Mouse (Mus musculus) liver, embryonic 11.5 days (tissue): ENCODE data around the gene Prg3. TPM values are rescaled to one million over a fixed set of nuclear protein-coding genes. Genes with fewer than 3 reads are reported as not detected.

Experiments used
- ATAC-seq: fragments of 200-750 bp; cut with Nextera tagmentation; replicated peaks from 2 replicates; pipeline ENCODE4 v1.8.0; 2017; ENCODE audit warnings: moderate number of reproducible peaks, mild to moderate bottlenecking, moderate TSS enrichment, moderate library complexity; ENCODE audit not compliant: low FRiP score
- DNase-seq: peaks from one replicate; pipeline ENCODE4 v3.0.0-alpha.2; 2017; ENCODE audit warnings: low spot score
- H3K27ac ChIP-seq: fragments of 300-500 bp; sonication (generic); 2 replicates; pipeline ENCODE4 v1.5.1; 2014; ENCODE audit warnings: mild to moderate bottlenecking, low read depth, low read length, control low read depth
- H3K27me3 ChIP-seq: fragments of 300-500 bp; sonication (generic); replicated peaks from 2 replicates; pipeline ENCODE4 v1.6.1; 2014; ENCODE audit warnings: low read length, mixed read lengths; ENCODE audit not compliant: control insufficient read depth, insufficient read depth
- H3K36me3 ChIP-seq: fragments of 300-500 bp; sonication (generic); 2 replicates; pipeline ENCODE4 v1.6.1; 2014; ENCODE audit warnings: mild to moderate bottlenecking, low read length, moderate library complexity, mixed read lengths; ENCODE audit not compliant: control insufficient read depth, insufficient read depth
- H3K4me1 ChIP-seq: fragments of 300-500 bp; sonication (generic); replicated peaks from 2 replicates; pipeline ENCODE4 v1.6.1; 2014; ENCODE audit warnings: low read length, mixed read lengths; ENCODE audit not compliant: control insufficient read depth, insufficient read depth
- H3K4me2 ChIP-seq: fragments of 300-500 bp; sonication (generic); 2 replicates; pipeline ENCODE4 v1.6.1; 2014; ENCODE audit warnings: mild to moderate bottlenecking, control low read depth, moderate library complexity
- H3K4me3 ChIP-seq: fragments of 300-500 bp; sonication (generic); 2 replicates; pipeline ENCODE4 v1.5.1; 2014; ENCODE audit warnings: low read depth, low read length, control low read depth
- H3K9ac ChIP-seq: fragments of 300-500 bp; sonication (generic); 2 replicates; pipeline ENCODE4 v1.6.1; 2014; ENCODE audit warnings: low read depth, low read length, control low read depth
- H3K9me3 ChIP-seq: fragments of 300-500 bp; sonication (generic); 2 replicates; pipeline ENCODE4 v1.6.1; 2016; ENCODE audit warnings: low read length, inconsistent platforms, mixed read lengths; ENCODE audit not compliant: control insufficient read depth
- whole genome bisulfite sequencing: fragments of 180-500 bp; shearing (Covaris S2); extraction: QIAGEN DNeasy Blood & Tissue Kit; methylation state at CpG from one replicate; pipeline ENCODE4 v1.1.7; 2014; 5-methylcytosine and 5-hydroxymethylcytosine counted together
- polyA plus RNA-seq: library from polyadenylated mRNA; unstranded; fragments of >200 nt; fragmentation: Nextera tagmentation; extraction: Ambion mirVana; gene quantifications from 2 replicates; pipeline ENCODE4 v1.2.1, GENCODE M21; 2014

Prg3 gene
- polyA plus RNA-seq, result 10.2 and 16.7 TPM in 2 replicates

- no peaks in the 10 kb centered on the region for H3K27me3 ChIP-seq
- 0 out of 2 replicates have a peak, but pooled peaks cover 4% of the 10 kb centered on the region for H3K4me1 ChIP-seq
- WGBS, result 38% methylated on average over 1 of the region's 1 CpGs
- H3K36me3 ChIP-seq, result no peaks in the 10 kb centered on the region
- H3K27ac ChIP-seq, result no peak within 1 kb of the TSS
- H3K4me3 ChIP-seq, result no peak within 1 kb of the TSS
- DNase-seq (peak; percentile 21), ATAC-seq (no peak)
- no peaks in the 10 kb centered on the region for H3K9me3 ChIP-seq
- no peak within 1 kb of the TSS for H3K4me2 ChIP-seq
- H3K9ac ChIP-seq, result no peak within 1 kb of the TSS
Observed at GRCm38 (mm10) chr2:84987930-84988329, at the start of gene Prg3. Prg3 (plus strand) TSS chr2:84988215.

GRCm38 (mm10) chr2:84938249-84938946 is 49.6 kb upstream of the Prg3 start:
- Histone ChIP-seq H3K4me3 (peak overlapping the region; percentile 59), H3K4me1 (peaks cover 9% of the 10 kb centered on the region), H3K9ac (peak overlapping the region; percentile 77), H3K4me2 (peak overlapping the region; percentile 84), H3K9me3 (no peaks in the 10 kb centered on the region), H3K27ac (peak overlapping the region; percentile 100), H3K36me3 (peaks cover 9% of the 10 kb centered on the region), H3K27me3 (no peaks in the 10 kb centered on the region)
- DNase-seq, result peak; percentile 64
- ATAC-seq, result peak; percentile 92
- 25% methylated on average over 5 of the region's 5 CpGs for WGBS

DNA sequence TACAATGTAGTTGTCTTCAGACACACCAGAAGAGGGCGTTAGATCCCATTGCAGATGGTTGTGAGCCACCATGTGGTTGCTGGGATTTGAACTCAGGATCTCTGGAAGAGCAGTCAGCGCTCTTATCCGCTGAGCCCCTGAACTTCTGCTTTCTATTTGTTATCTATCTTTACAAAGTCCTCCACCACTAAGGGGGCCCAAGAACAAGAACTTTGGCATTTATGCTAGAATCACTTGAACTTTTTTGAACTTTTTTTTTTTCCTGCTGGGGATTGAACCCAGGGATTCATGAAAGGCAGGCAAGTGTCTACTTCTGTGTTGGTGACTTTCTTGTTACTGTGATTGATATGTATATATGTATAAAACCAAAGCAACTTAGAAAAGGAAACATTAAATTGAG is 48.7 kb upstream of the Prg3 start:
- no peaks in the 10 kb centered on the region for H3K9me3 ChIP-seq
- DNase-seq, result no peak
- peak overlapping the region; percentile 84 for H3K4me2 ChIP-seq
- H3K27me3 ChIP-seq, result no peaks in the 10 kb centered on the region
- peaks cover 13% of the 10 kb centered on the region for H3K36me3 ChIP-seq
- peak overlapping the region; percentile 54 for H3K9ac ChIP-seq
- H3K4me1 ChIP-seq, result peaks cover 9% of the 10 kb centered on the region
- 52% methylated on average over 3 of the region's 3 CpGs for WGBS
- ATAC-seq, result no peak
- peak overlapping the region; percentile 59 for H3K4me3 ChIP-seq
- H3K27ac ChIP-seq, result peak overlapping the region; percentile 100

GRCm38 (mm10) chr2:84939711-84940110 is 48.3 kb upstream of the Prg3 start:
- peaks cover 17% of the 10 kb centered on the region for H3K36me3 ChIP-seq

GRCm38 (mm10) chr2:84941332-84941731 is 46.7 kb upstream of the Prg3 start:
- H3K9me3 ChIP-seq, result no peaks in the 10 kb centered on the region
- ATAC-seq, result no peak
- no peak overlapping the region for H3K9ac ChIP-seq
- no peak overlapping the region for H3K4me2 ChIP-seq
- DNase-seq, result no peak
- H3K27ac ChIP-seq, result no peak overlapping the region
- no peak overlapping the region for H3K4me3 ChIP-seq
- H3K36me3 ChIP-seq, result peaks cover 25% of the 10 kb centered on the region
- 67% methylated on average over 2 of the region's 2 CpGs for WGBS
- peaks cover 9% of the 10 kb centered on the region for H3K4me1 ChIP-seq
- no peaks in the 10 kb centered on the region for H3K27me3 ChIP-seq

More at GRCm38 (mm10) chr2:84939711-84940110, 48.3 kb upstream of the Prg3 start:
- DNase-seq (no peak), ATAC-seq (no peak)
- Histone ChIP-seq H3K9ac (peak overlapping the region; percentile 54), H3K4me3 (peak overlapping the region; percentile 59), H3K4me1 (peaks cover 9% of the 10 kb centered on the region), H3K27ac (peak overlapping the region; percentile 100; the same call in 1 of the 2 replicates), H3K4me2 (peak overlapping the region; percentile 84), H3K9me3 (no peaks in the 10 kb centered on the region), H3K27me3 (no peaks in the 10 kb centered on the region)
- WGBS, result 73% methylated on average over 6 of the region's 6 CpGs

DNA sequence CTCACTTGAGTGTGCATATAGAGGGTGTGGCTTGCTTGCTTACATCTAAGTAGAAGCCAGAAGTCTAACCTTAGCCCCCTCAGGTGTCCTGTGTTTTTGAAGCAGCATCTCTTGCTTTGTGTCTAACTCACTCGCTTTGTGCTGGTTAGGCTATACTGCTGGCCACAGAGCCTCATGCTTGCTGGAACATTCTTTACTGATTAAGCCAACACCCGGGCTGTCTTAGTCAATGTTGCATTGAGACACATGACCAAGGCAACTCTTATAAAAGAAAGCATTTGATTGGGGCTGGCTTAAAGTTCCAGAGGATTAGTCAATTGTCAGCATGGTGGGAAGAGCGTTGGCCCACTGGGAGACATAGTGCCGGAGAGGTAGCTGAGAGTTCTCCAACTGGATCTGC is 46.2 kb upstream of the Prg3 start:
- ATAC-seq (no peak), DNase-seq (no peak)
- no peak overlapping the region for H3K4me2 ChIP-seq
- H3K4me3 ChIP-seq, result no peak overlapping the region
- no peak overlapping the region for H3K27ac ChIP-seq
- no peaks in the 10 kb centered on the region for H3K27me3 ChIP-seq
- H3K36me3 ChIP-seq, result peaks cover 30% of the 10 kb centered on the region
- H3K9me3 ChIP-seq, result no peaks in the 10 kb centered on the region
- WGBS, result 90% methylated on average over 4 of the region's 4 CpGs
- peaks cover 9% of the 10 kb centered on the region for H3K4me1 ChIP-seq
- no peak overlapping the region for H3K9ac ChIP-seq

- Histone ChIP-seq H3K4me1 (no peaks in the 10 kb centered on the region), H3K9me3 (no peaks in the 10 kb centered on the region), H3K4me2 (no peak overlapping the region), H3K9ac (no peak overlapping the region), H3K27ac (no peak overlapping the region), H3K4me3 (no peak overlapping the region), H3K27me3 (no peaks in the 10 kb centered on the region), H3K36me3 (peaks cover 57% of the 10 kb centered on the region)
- DNase-seq, result peak; percentile 10
- WGBS, result 78% methylated on average over 3 of the region's 3 CpGs
- ATAC-seq, result peak; percentile 32; the same call in 1 of the 2 replicates
Observed at GRCm38 (mm10) chr2:84947154-84947771, 40.8 kb upstream of the Prg3 start.

DNA sequence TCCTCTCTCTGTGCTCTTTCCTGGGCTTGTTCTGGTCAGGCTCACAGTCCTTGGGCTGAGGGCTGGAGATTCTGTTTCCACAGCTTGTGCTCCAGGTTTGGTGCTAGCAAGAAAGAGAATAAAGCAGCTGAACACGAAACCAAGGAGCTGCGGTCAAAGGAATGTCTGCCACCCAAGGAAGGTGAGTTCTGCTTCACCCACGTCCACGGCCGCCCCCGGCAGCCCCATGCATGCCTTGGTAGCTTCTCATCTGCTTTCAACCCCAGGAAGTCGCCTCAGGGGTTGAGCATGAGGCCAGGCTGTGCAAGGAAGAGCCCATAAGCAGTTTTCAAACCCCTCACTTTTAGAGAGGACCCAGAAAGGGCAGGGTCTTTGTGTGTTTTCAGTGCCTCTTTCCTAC is 39.8 kb upstream of the Prg3 start:
- peaks cover 57% of the 10 kb centered on the region for H3K36me3 ChIP-seq
- WGBS, result 95% methylated on average over 7 of the region's 7 CpGs
- no peaks in the 10 kb centered on the region for H3K4me1 ChIP-seq
- DNase-seq, result peak; percentile 24
- ATAC-seq, result no peak
- H3K4me3 ChIP-seq, result no peak overlapping the region
- H3K9ac ChIP-seq, result no peak overlapping the region
- H3K27me3 ChIP-seq, result no peaks in the 10 kb centered on the region
- H3K27ac ChIP-seq, result no peak overlapping the region
- H3K9me3 ChIP-seq, result no peaks in the 10 kb centered on the region
- no peak overlapping the region for H3K4me2 ChIP-seq
